Mouse (Mus musculus) B cell, adult 2 months (primary cell): Measurements from ENCODE around the gene Ttc27.
A peak's percentile ranks its signal among the peaks of the same experiment; 100 is the strongest.

Source experiments
- DNase-seq, 2 experiments: peaks; one replicate each; pipeline ENCODE4 v3.0.0; 2022

The Ttc27 gene

GRCm38 (mm10) chr17:74754369-74755118 lies 37.0 kb downstream of the Ttc27 start:
- DNase-seq = no peak

GRCm38 (mm10) chr17:74769390-74769811 lies 51.9 kb downstream of the Ttc27 start:
- no peak for DNase-seq

- DNase-seq = no peak
Measured at GRCm38 (mm10) chr17:74772364-74772763, 54.8 kb downstream of the Ttc27 start.

- DNase-seq = no peak
Measured at GRCm38 (mm10) chr17:74773556-74773955, 56.0 kb downstream of the Ttc27 start.

- no peak for DNase-seq
Measured at GRCm38 (mm10) chr17:74780133-74780532, 62.6 kb downstream of the Ttc27 start.

- no peak for DNase-seq
Measured at GRCm38 (mm10) chr17:74780627-74781026, 63.1 kb downstream of the Ttc27 start.

- DNase-seq = no peak
Measured at GRCm38 (mm10) chr17:74781911-74782310, 64.4 kb downstream of the Ttc27 start.

- DNase-seq = no peak
Measured at GRCm38 (mm10) chr17:74785586-74785985, 68.1 kb downstream of the Ttc27 start.

GRCm38 (mm10) chr17:74786198-74786734 lies 68.7 kb downstream of the Ttc27 start:
- DNase-seq = no peak

- DNase-seq = no peak
Measured at GRCm38 (mm10) chr17:74796023-74796699, 78.6 kb downstream of the Ttc27 start.

- DNase-seq = no peak
Measured at GRCm38 (mm10) chr17:74799865-74800264, 82.3 kb downstream of the Ttc27 start.

- no peak for DNase-seq
Measured at GRCm38 (mm10) chr17:74802765-74803164, 85.2 kb downstream of the Ttc27 start.

- DNase-seq = no peak
Measured at GRCm38 (mm10) chr17:74803835-74804234, 86.3 kb downstream of the Ttc27 start.

GRCm38 (mm10) chr17:74804321-74804930 lies 86.9 kb downstream of the Ttc27 start:
- DNase-seq = no peak

GRCm38 (mm10) chr17:74807509-74808248 lies 90.1 kb downstream of the Ttc27 start:
- DNase-seq = no peak

- no peak for DNase-seq
Measured at GRCm38 (mm10) chr17:74808330-74808729, 90.8 kb downstream of the Ttc27 start.

- DNase-seq = no peak
Measured at GRCm38 (mm10) chr17:74808901-74809300, 91.4 kb downstream of the Ttc27 start.

GRCm38 (mm10) chr17:74810892-74811625 lies 93.5 kb downstream of the Ttc27 start:
- DNase-seq = peak; percentile 31 to 46

GRCm38 (mm10) chr17:74819711-74820110 lies 102.2 kb downstream of the Ttc27 start:
- DNase-seq = no peak

GRCm38 (mm10) chr17:74830851-74831250 lies 113.3 kb downstream of the Ttc27 start:
- DNase-seq = no peak

GRCm38 (mm10) chr17:74841721-74842120 lies 124.2 kb downstream of the Ttc27 start:
- DNase-seq = no peak

- no peak for DNase-seq
Measured at GRCm38 (mm10) chr17:74842603-74843002, 125.1 kb downstream of the Ttc27 start.
